Mouse (Mus musculus) C2C12 (cell line): ENCODE measurements at regions not wholly inside any gene's neighbourhood (a gene's known extent, or its start where the extent isn't known, plus 50 kb on each side); places are given as distances from the start of the nearest gene placed in this dataset.

Experiments
- CEBPB ChIP-seq: IDR thresholded peaks from one replicate; pipeline ENCODE4 v1.6.1; 2011; ENCODE audit warnings: low read depth, mild to moderate bottlenecking, control low read depth, moderate library complexity
- CTCF ChIP-seq: IDR thresholded peaks from one replicate; pipeline ENCODE4 v1.5.1; 2011; ENCODE audit not compliant: control insufficient read depth, insufficient read depth, insufficient read length
- MAX ChIP-seq: IDR thresholded peaks from one replicate; pipeline ENCODE4 v1.6.1; 2011; ENCODE audit warnings: mild to moderate bottlenecking, control low read depth
- MYOG ChIP-seq: IDR thresholded peaks from one replicate; pipeline ENCODE4 v1.6.1; 2011; ENCODE audit not compliant: control insufficient read depth, insufficient read length; ENCODE audit errors: extremely low read depth
- USF1 ChIP-seq: IDR thresholded peaks from one replicate; pipeline ENCODE4 v1.6.1; 2011; ENCODE audit warnings: low read depth, mild to moderate bottlenecking, control low read depth, moderate library complexity

DNA sequence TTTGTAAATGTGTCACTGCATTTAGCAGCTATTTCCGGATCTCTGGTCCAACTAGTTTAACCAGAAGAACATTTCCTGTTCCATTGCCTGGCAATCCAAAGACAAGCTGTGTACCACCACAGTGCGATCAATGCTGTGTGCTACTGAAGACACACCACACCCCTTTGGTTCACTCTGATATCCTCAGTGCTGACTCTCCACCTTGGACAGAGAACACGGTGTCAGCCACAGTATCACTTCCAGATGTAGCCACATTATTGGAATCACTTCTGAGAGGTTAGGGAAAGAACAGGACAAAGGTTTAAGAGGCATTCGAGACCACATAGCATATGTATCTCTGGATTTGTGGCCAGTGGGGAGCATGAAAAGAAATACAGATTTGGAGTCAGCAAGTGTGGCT, 264.4 kb upstream of the Cdyl start:
- TF ChIP-seq CTCF (no peak), USF1 (no peak), MYOG (no peak), CEBPB (no peak), MAX (no peak)
